Mouse (Mus musculus) C3H10T1/2 (cell line): ENCODE data around the gene Snx20. TPM values are rescaled to one million over a fixed set of nuclear protein-coding genes. Genes with fewer than 3 reads are reported as not detected.

Experiments
- polyA plus RNA-seq, 2 experiments: library from polyadenylated mRNA; unstranded; fragments of >200 nt; fragmentation: generic; extraction: Trizol; gene quantifications; one replicate each; pipeline ENCODE4 v1.2.1; 2012; ENCODE audit warnings: missing spikeins in 2 of 2

Gene Snx20
- under 1 TPM; 0.34 to 0.41 TPM for polyA plus RNA-seq

GRCm38 (mm10) chr8:88635474-88636397 is at the start of gene Snx20:
Snx20 (minus strand) TSS chr8:88636128.

DNA sequence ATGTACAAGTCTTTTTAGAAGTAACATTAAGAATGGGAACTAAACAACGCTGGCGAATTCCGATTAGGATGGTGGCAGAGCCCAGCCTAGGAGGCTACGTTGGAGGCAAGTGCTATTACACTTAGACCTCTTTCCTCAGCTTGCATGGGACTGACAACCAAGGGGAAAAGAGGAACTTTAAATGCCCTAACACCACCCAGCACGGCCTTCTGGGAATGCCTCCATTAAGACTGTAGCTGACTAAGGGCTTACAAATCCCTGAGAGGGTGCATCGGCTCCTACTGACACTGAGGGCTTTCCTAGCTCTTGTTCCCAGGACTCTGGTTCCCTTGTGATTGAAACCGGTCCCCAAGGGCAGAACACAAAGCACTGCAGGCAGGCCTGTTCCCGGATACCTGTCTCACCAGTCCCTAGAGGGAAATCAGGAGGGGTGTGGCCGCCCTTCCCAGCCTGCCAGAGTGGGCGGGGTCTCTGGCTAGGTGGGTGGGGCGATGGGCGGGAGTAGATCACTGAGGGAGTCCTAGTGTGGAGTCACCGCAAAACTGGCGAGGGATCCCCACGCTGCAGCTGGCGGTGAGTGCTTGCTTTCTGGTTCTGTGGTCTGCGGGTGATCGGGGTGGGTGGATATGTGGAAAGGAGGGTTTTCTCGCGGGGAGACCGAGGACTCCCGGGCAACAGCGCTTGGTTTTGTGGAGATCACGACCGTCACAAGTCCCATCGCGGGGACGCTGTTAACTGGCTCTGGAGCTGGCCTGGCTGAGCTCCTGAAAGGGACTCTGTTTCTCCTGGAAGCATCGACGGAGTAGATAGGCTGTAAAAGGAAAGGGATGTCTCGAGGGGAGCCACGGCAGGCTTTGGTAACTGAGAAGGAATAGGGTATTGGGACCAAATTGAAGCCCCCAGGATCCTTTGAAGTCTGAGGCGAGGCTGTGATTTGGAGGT is 11.2 kb upstream of the Snx20 start, which contains the start of gene Nod2:
TSS of gene Nod2 (plus strand) at position 479 of the 942 bp plus-strand sequence.

Other genes with a start within 250 kb of the Snx20 start
- under 1 TPM in 1 of 2 experiments, not detected in 1; 0.64 TPM for gene Nkd1, start 114.8 kb downstream of the Snx20 start, polyA plus RNA-seq
- under 1 TPM in 1 of 2 experiments, not detected in 1; 0.06 TPM for gene Nod2, start 11.2 kb upstream of the Snx20 start, polyA plus RNA-seq
- gene Cyld, start 60.9 kb upstream of the Snx20 start, polyA plus RNA-seq, result 1 to 10 TPM in 1 of 2 experiments, under 1 TPM in 1; 0.47 to 4.8 TPM